ENCODE assay signal across 8 mouse cellular contexts in genomic region chr9:121371946-121372646, GRCm38 (mm10).
DNase-seq lines count a peak whose midpoint lies in the region; ATAC-seq and TF ChIP-seq lines count a peak whose summit lies in the region.

No protein-coding gene starts in this region.

- peak; percentile 67 for ATAC-seq in forebrain, embryonic 12.5 days (ENCODE audit: low FRiP score)
- peak; percentile 56 for ATAC-seq in liver, embryonic 13.5 days (ENCODE audit: low read depth)
- peak; percentile 79 for ATAC-seq in stomach, embryonic 16.5 days (ENCODE audit: insufficient read depth, low FRiP score)

- H3K27me3 ChIP-seq in kidney, adult 2 months (replicated peaks; ENCODE audit: control insufficient read depth, insufficient read depth, low read length): no peaks in the 10 kb centered on the region
- no peaks in the 10 kb centered on the region for H3K27me3 ChIP-seq in forebrain, embryonic 12.5 days
- H3K27me3 ChIP-seq in liver, embryonic 13.5 days: no peaks in the 10 kb centered on the region
- no peaks in the 10 kb centered on the region for H3K27me3 ChIP-seq in stomach, embryonic 16.5 days (ENCODE audit: control insufficient read depth, insufficient read depth, low read length)

- H3K4me3 ChIP-seq in kidney, adult 2 months (ENCODE audit: insufficient read depth, low read depth, low read length): peak overlapping the region; percentile 26; the same call in 1 of the 2 replicates
- peak overlapping the region; percentile 40 to 47; a peak in 3 of 4 replicates for H3K4me3 ChIP-seq in ES-E14 (ENCODE audit: insufficient read depth in 1 of 2, low read depth in 1 of 2, low read length in 2 of 2, poor library complexity in 1 of 2, severe bottlenecking in 1 of 2)
- H3K4me3 ChIP-seq in forebrain, embryonic 12.5 days (replicated peaks): peak overlapping the region; percentile 20
- peak overlapping the region; percentile 40 for H3K4me3 ChIP-seq in liver, embryonic 13.5 days (replicated peaks)
- H3K4me3 ChIP-seq in stomach, embryonic 16.5 days (replicated peaks; ENCODE audit: low read length): peak overlapping the region; percentile 35

- peak overlapping the region; percentile 54 for H3K4me2 ChIP-seq in forebrain, embryonic 12.5 days
- H3K4me2 ChIP-seq in liver, embryonic 13.5 days: peak overlapping the region; percentile 64
- peak overlapping the region; percentile 55 for H3K4me2 ChIP-seq in stomach, embryonic 16.5 days (ENCODE audit: low read depth, low read length)

- no peaks in the 10 kb centered on the region for H3K9me3 ChIP-seq in ES-E14 (ENCODE audit: control insufficient read depth, insufficient read depth, low read depth, low read length)
- H3K9me3 ChIP-seq in forebrain, embryonic 12.5 days: no peaks in the 10 kb centered on the region
- no peaks in the 10 kb centered on the region for H3K9me3 ChIP-seq in liver, embryonic 13.5 days (replicated peaks)
- H3K9me3 ChIP-seq in stomach, embryonic 16.5 days (replicated peaks; ENCODE audit: control insufficient read depth, low read length): no peaks in the 10 kb centered on the region

- TF ChIP-seq POLR2A in kidney, adult 2 months (IDR thresholded peaks at IDR 0.05; ENCODE audit: low read depth, low read length): no peak

- no peaks in the 10 kb centered on the region for H3K36me3 ChIP-seq in kidney, adult 2 months (ENCODE audit: control insufficient read depth, insufficient read depth, low read length)
- peaks cover 5% of the 10 kb centered on the region; the same call in 1 of the 2 replicates for H3K36me3 ChIP-seq in ES-E14 (ENCODE audit: control insufficient read depth, insufficient read depth, low read length, poor library complexity, severe bottlenecking)
- H3K36me3 ChIP-seq in forebrain, embryonic 12.5 days (replicated peaks): no peaks in the 10 kb centered on the region
- no peaks in the 10 kb centered on the region for H3K36me3 ChIP-seq in liver, embryonic 13.5 days
- H3K36me3 ChIP-seq in stomach, embryonic 16.5 days (ENCODE audit: control insufficient read depth, insufficient read depth, low read length): no peaks in the 10 kb centered on the region

- no peak for TF ChIP-seq CTCF in kidney, adult 2 months (conservative IDR thresholded peaks at IDR 0.05; ENCODE audit: insufficient read depth, insufficient read length, low read depth, low read length)

- WGBS in kidney, adult 2 months: 15% methylated on average over 11 of the region's 13 CpGs
- WGBS in forebrain, embryonic 12.5 days: 5% methylated on average over 11 of the region's 13 CpGs
- whole genome bisulfite sequencing in liver, embryonic 13.5 days (ENCODE audit: insufficient replicate concordance): 28% methylated on average over 11 of the region's 13 CpGs
- WGBS in stomach, embryonic 16.5 days: 8% methylated on average over 11 of the region's 13 CpGs

- H3K4me1 ChIP-seq in kidney, adult 2 months (ENCODE audit: control insufficient read depth, insufficient read depth, low read length): peaks cover 44% of the 10 kb centered on the region
- H3K4me1 ChIP-seq in ES-E14 (ENCODE audit: control insufficient read depth in 2 of 2, insufficient read depth in 2 of 2, low read length in 2 of 2, poor library complexity in 1 of 2): peaks cover 3 to 12% of the 10 kb centered on the region in 2 experiments; a peak in 3 of 4 replicates
- peaks cover 58% of the 10 kb centered on the region for H3K4me1 ChIP-seq in forebrain, embryonic 12.5 days
- H3K4me1 ChIP-seq in liver, embryonic 13.5 days (replicated peaks): peaks cover 49% of the 10 kb centered on the region
- peaks cover 45% of the 10 kb centered on the region for H3K4me1 ChIP-seq in stomach, embryonic 16.5 days (ENCODE audit: control insufficient read depth, insufficient read depth, low read length)

- no peak for DNase-seq in kidney, adult 2 months
- no peak for DNase-seq in kidney, postnatal 4 days
- DNase-seq in ES-E14 (ENCODE audit: low read depth, low spot score): no peak
- DNase-seq in liver, embryonic 13.5 days: no peak
- DNase-seq in retina, embryonic 14.5 days (ENCODE audit: low spot score): no peak
- no peak for DNase-seq in right cerebral cortex, postnatal 4 days

- H3K27ac ChIP-seq in kidney, adult 2 months (ENCODE audit: insufficient read depth, low read depth, low read length): peak overlapping the region; percentile 44; the same call in 1 of the 2 replicates
- no peak overlapping the region for H3K27ac ChIP-seq in ES-E14 (ENCODE audit: insufficient read depth, low read depth, low read length, poor library complexity, severe bottlenecking)
- peak overlapping the region; percentile 97 for H3K27ac ChIP-seq in forebrain, embryonic 12.5 days
- H3K27ac ChIP-seq in liver, embryonic 13.5 days: peak overlapping the region; percentile 55
- H3K27ac ChIP-seq in stomach, embryonic 16.5 days (ENCODE audit: low read length): peak overlapping the region; percentile 82

- H3K9ac ChIP-seq in ES-E14 (ENCODE audit: insufficient read depth, low read depth, low read length, poor library complexity, severe bottlenecking): no peak overlapping the region; the same call in 1 of the 2 replicates
- peak overlapping the region; percentile 58 for H3K9ac ChIP-seq in forebrain, embryonic 12.5 days
- H3K9ac ChIP-seq in liver, embryonic 13.5 days: no peak overlapping the region
- H3K9ac ChIP-seq in stomach, embryonic 16.5 days (ENCODE audit: low read length): peak overlapping the region; percentile 66

- in situ Hi-C loops in ES-E14 (cut with MboI; ENCODE audit: low sequenced_read_pairs in 2 of 2, unreplicated experiment in 2 of 2): loop anchor here in 1 of 2 experiments (10.0 kb wide), 1 partner anchor 117 kb away; no protein-coding TSS in a partner anchor

TF ChIP-seq in ES-E14, 5 proteins besides CTCF, POLR2A, EP300 and RAD21:
- TF ChIP-seq MAFK (IDR thresholded peaks at IDR 0.05; ENCODE audit: insufficient read depth, low read depth, low read length): no peak
- no peak for TF ChIP-seq HCFC1 (IDR thresholded peaks at IDR 0.05; ENCODE audit: borderline replicate concordance, insufficient read depth, low read length)

Comparison
In these comparisons a context has a peak if more than half of its experiments do, and no peak if none do; other contexts are left out.
1. H3K9ac ChIP-seq: peak in forebrain, embryonic 12.5 days (single experiment) and stomach, embryonic 16.5 days (single experiment); none in ES-E14 (single experiment) and liver, embryonic 13.5 days (single experiment).
2. Peak in every context shown above with its lines, with median percentiles within 50 percentile points of each other: H3K4me3 ChIP-seq, ATAC-seq and H3K4me2 ChIP-seq.